Mouse (Mus musculus) thymus, adult 2 months (tissue): Measurements from ENCODE around the gene AY074887.

Source experiments
- CTCF ChIP-seq: fragments of 200-500 bp; IDR thresholded peaks from 2 replicates; pipeline ENCODE4 v1.5.1; 2012; ENCODE audit warnings: mild to moderate bottlenecking, control low read depth, low read length, moderate library complexity, borderline replicate concordance; ENCODE audit not compliant: control insufficient read depth, poor library complexity, insufficient read depth; ENCODE audit errors: extremely low read depth
- POLR2A ChIP-seq: fragments of 200-500 bp; IDR thresholded peaks from 2 replicates; pipeline ENCODE4 v1.6.1; 2012; ENCODE audit warnings: mild to moderate bottlenecking, low read length, control low read depth, moderate library complexity; ENCODE audit not compliant: control insufficient read depth, poor library complexity, insufficient read depth; ENCODE audit errors: extremely low read depth

GRCm38 (mm10) chr9:54944467-54944866, 6.3 kb downstream of the AY074887 start:
- TF ChIP-seq CTCF = no peak
- TF ChIP-seq POLR2A = no peak
